Mouse (Mus musculus) forebrain, embryonic 16.5 days (tissue): ENCODE results near the gene Pde1a. TPM values are rescaled to one million over a fixed set of nuclear protein-coding genes. Genes with fewer than 3 reads are reported as not detected.
"Not testable (repeated sequence)": the region's sequence is repeated elsewhere in the genome, so short reads cannot be mapped to it uniquely, and the experiment has no call there.

Experiments used
- ATAC-seq: fragments of 200-750 bp; cut with Nextera tagmentation; 2 replicates; pipeline ENCODE4 v1.8.0; 2017; ENCODE audit warnings: mild to moderate bottlenecking, moderate library complexity
- H3K27ac ChIP-seq: fragments of 300-500 bp; sonication (generic); 2 replicates; pipeline ENCODE4 v1.5.1; 2014; ENCODE audit warnings: low read length, control low read depth
- H3K27me3 ChIP-seq: fragments of 300-500 bp; sonication (generic); replicated peaks from 2 replicates; pipeline ENCODE4 v1.6.1; 2014; ENCODE audit warnings: low read length; ENCODE audit not compliant: control insufficient read depth, insufficient read depth
- H3K36me3 ChIP-seq: fragments of 300-500 bp; sonication (generic); 2 replicates; pipeline ENCODE4 v1.6.1; 2014; ENCODE audit not compliant: control insufficient read depth, insufficient read depth
- H3K4me1 ChIP-seq: fragments of 300-500 bp; sonication (generic); replicated peaks from 2 replicates; pipeline ENCODE4 v1.6.1; 2014; ENCODE audit warnings: low read length; ENCODE audit not compliant: control insufficient read depth, insufficient read depth
- H3K4me2 ChIP-seq: fragments of 300-500 bp; sonication (generic); 2 replicates; pipeline ENCODE4 v1.6.1; 2014; ENCODE audit warnings: mild to moderate bottlenecking, low read length, control low read depth
- H3K4me3 ChIP-seq: fragments of 300-500 bp; sonication (generic); replicated peaks from 2 replicates; pipeline ENCODE4 v1.5.1; 2014; ENCODE audit warnings: mild to moderate bottlenecking, low read length, control low read depth
- H3K9ac ChIP-seq: fragments of 300-500 bp; sonication (generic); replicated peaks from 2 replicates; pipeline ENCODE4 v1.6.1; 2014; ENCODE audit warnings: low read depth, low read length, control low read depth
- H3K9me3 ChIP-seq: fragments of 300-500 bp; sonication (generic); 2 replicates; pipeline ENCODE4 v1.6.1; 2016; ENCODE audit warnings: low read length; ENCODE audit not compliant: control insufficient read depth
- WGBS: fragments of 180-500 bp; shearing (Covaris S2); extraction: QIAGEN DNeasy Blood & Tissue Kit; methylation state at CpG from one replicate; pipeline ENCODE4 v1.1.7; 2014; 5-methylcytosine and 5-hydroxymethylcytosine counted together
- polyA plus RNA-seq: library from polyadenylated mRNA; unstranded; fragments of >200 nt; fragmentation: Nextera tagmentation; extraction: Ambion mirVana; gene quantifications from 2 replicates; pipeline ENCODE4 v1.2.1, GENCODE M21; 2015

Gene Pde1a
- polyA plus RNA-seq, 1 experiment from 2014 or later = 20.3 TPM

- no peak for ATAC-seq
- Histone ChIP-seq H3K27me3 (no peaks in the 10 kb centered on the region), H3K4me3 (no peak overlapping the region), H3K4me2 (no peak overlapping the region), H3K4me1 (no peaks in the 10 kb centered on the region), H3K9me3 (no peaks in the 10 kb centered on the region), H3K9ac (no peak overlapping the region), H3K36me3 (no peaks in the 10 kb centered on the region), H3K27ac (no peak overlapping the region)
- 71% methylated on average over 5 of the region's 5 CpGs for WGBS
These were observed 237.3 kb downstream of the Pde1a start for GRCm38 (mm10) chr2:79891760-79892570.

- H3K4me2 ChIP-seq = no peak overlapping the region
- H3K27ac ChIP-seq = no peak overlapping the region
- H3K4me3 ChIP-seq = no peak overlapping the region
- no peak for ATAC-seq
- H3K9ac ChIP-seq = no peak overlapping the region
- H3K4me1 ChIP-seq = no peaks in the 10 kb centered on the region
- no peaks in the 10 kb centered on the region for H3K27me3 ChIP-seq
- no peaks in the 10 kb centered on the region for H3K36me3 ChIP-seq
- H3K9me3 ChIP-seq = no peaks in the 10 kb centered on the region
- 85% methylated on average over 8 of the region's 8 CpGs for WGBS
These were observed 238.5 kb downstream of the Pde1a start for GRCm38 (mm10) chr2:79890726-79891125.

GRCm38 (mm10) chr2:79883631-79884350 is 245.5 kb downstream of the Pde1a start:
- 0 out of 2 replicates have a peak overlapping the region, but pooled peaks have one; percentile 53 for H3K27ac ChIP-seq
- no peaks in the 10 kb centered on the region for H3K9me3 ChIP-seq

GRCm38 (mm10) chr2:79883210-79883609 is 246.0 kb downstream of the Pde1a start:
- Histone ChIP-seq H3K9me3 (no peaks in the 10 kb centered on the region), H3K4me2 (no peak overlapping the region), H3K27ac (peak overlapping the region; percentile 53; the same call in 1 of the 2 replicates), H3K9ac (no peak overlapping the region), H3K36me3 (no peaks in the 10 kb centered on the region), H3K4me1 (no peaks in the 10 kb centered on the region), H3K4me3 (no peak overlapping the region), H3K27me3 (no peaks in the 10 kb centered on the region)
- peak; percentile 52 for ATAC-seq
- 77% methylated on average over 4 of the region's 4 CpGs for WGBS

More at GRCm38 (mm10) chr2:79883631-79884350, 245.5 kb downstream of the Pde1a start:
- no peaks in the 10 kb centered on the region for H3K27me3 ChIP-seq
- no peaks in the 10 kb centered on the region for H3K4me1 ChIP-seq
- H3K9ac ChIP-seq = no peak overlapping the region
- H3K4me2 ChIP-seq = no peak overlapping the region
- ATAC-seq = peak; percentile 94
- 61% methylated on average over 6 of the region's 6 CpGs for WGBS
- no peaks in the 10 kb centered on the region for H3K36me3 ChIP-seq
- no peak overlapping the region for H3K4me3 ChIP-seq

- Histone ChIP-seq H3K9me3 (no peaks in the 10 kb centered on the region), H3K9ac (no peak overlapping the region), H3K4me2 (no peak overlapping the region), H3K36me3 (no peaks in the 10 kb centered on the region), H3K4me3 (no peak overlapping the region), H3K4me1 (no peaks in the 10 kb centered on the region), H3K27ac (no peak overlapping the region), H3K27me3 (no peaks in the 10 kb centered on the region)
- peak; percentile 90 for ATAC-seq
- WGBS = 40% methylated on average over 9 of the region's 9 CpGs
These were observed 263.8 kb downstream of the Pde1a start for GRCm38 (mm10) chr2:79865275-79865999.

- WGBS = 89% methylated on average over 1 of the region's 1 CpGs
- no peak for ATAC-seq
- no peak overlapping the region for H3K9ac ChIP-seq
- no peak overlapping the region for H3K4me3 ChIP-seq
- no peaks in the 10 kb centered on the region for H3K4me1 ChIP-seq
- no peaks in the 10 kb centered on the region for H3K36me3 ChIP-seq
- H3K9me3 ChIP-seq = no peaks in the 10 kb centered on the region
- no peak overlapping the region for H3K4me2 ChIP-seq
- no peaks in the 10 kb centered on the region for H3K27me3 ChIP-seq
- H3K27ac ChIP-seq = no peak overlapping the region
These were observed 272.4 kb downstream of the Pde1a start for GRCm38 (mm10) chr2:79856874-79857273.

GRCm38 (mm10) chr2:79847396-79847795 is 281.9 kb downstream of the Pde1a start:
- H3K4me1 ChIP-seq, H3K4me2 ChIP-seq, H3K9ac ChIP-seq, ATAC-seq, H3K4me3 ChIP-seq, H3K27me3 ChIP-seq, H3K36me3 ChIP-seq, H3K27ac ChIP-seq, H3K9me3 ChIP-seq: not testable (repeated sequence)
- 94% methylated on average over 13 of the region's 13 CpGs for WGBS

GRCm38 (mm10) chr2:79839513-79839912 is 289.7 kb downstream of the Pde1a start:
- Histone ChIP-seq H3K27me3 (no peaks in the 10 kb centered on the region), H3K36me3 (no peaks in the 10 kb centered on the region), H3K9me3 (no peaks in the 10 kb centered on the region), H3K27ac (no peak overlapping the region), H3K9ac (no peak overlapping the region), H3K4me1 (no peaks in the 10 kb centered on the region), H3K4me2 (no peak overlapping the region), H3K4me3 (no peak overlapping the region)
- 76% methylated on average over 5 of the region's 5 CpGs for WGBS
- no peak for ATAC-seq

GRCm38 (mm10) chr2:79839090-79839489 is 290.2 kb downstream of the Pde1a start:
- no peak overlapping the region for H3K4me2 ChIP-seq
- no peaks in the 10 kb centered on the region for H3K27me3 ChIP-seq
- H3K4me3 ChIP-seq = no peak overlapping the region
- no peak overlapping the region for H3K27ac ChIP-seq
- no peaks in the 10 kb centered on the region for H3K36me3 ChIP-seq
- H3K9ac ChIP-seq = no peak overlapping the region
- H3K9me3 ChIP-seq = no peaks in the 10 kb centered on the region
- 83% methylated on average over 6 of the region's 6 CpGs for WGBS
- H3K4me1 ChIP-seq = no peaks in the 10 kb centered on the region
- ATAC-seq = no peak
